Mouse (Mus musculus) G1E (cell line): ENCODE data around the gene Gm42906.

Source experiments
- CTCF ChIP-seq: IDR thresholded peaks from 2 replicates; pipeline ENCODE4 v1.5.1; 2012; ENCODE audit warnings: low read depth, low read length, inconsistent platforms, mixed read lengths
- GATA1 ChIP-seq: IDR thresholded peaks from 2 replicates; pipeline ENCODE4 v1.6.1; 2012; ENCODE audit warnings: borderline replicate concordance, low read length, inconsistent platforms, mixed read lengths
- POLR2AphosphoS5 ChIP-seq: IDR thresholded peaks from 2 replicates; pipeline ENCODE4 v1.6.1; 2012; ENCODE audit warnings: low read depth, low read length, inconsistent platforms; ENCODE audit not compliant: insufficient replicate concordance
- TAL1 ChIP-seq: conservative IDR thresholded peaks from 2 replicates; pipeline ENCODE4 v1.6.1; 2012; ENCODE audit warnings: low read depth, low read length, inconsistent platforms, mixed read lengths

GRCm38 (mm10) chr5:151333686-151334085 is 94.3 kb downstream of the Gm42906 start:
- TF ChIP-seq CTCF (no peak), POLR2AphosphoS5 (no peak), TAL1 (no peak), GATA1 (no peak)
